Mouse (Mus musculus) fat pad, adult 2 months (tissue): Measurements from ENCODE around the gene Atp6v0e2.

Experiments used
- DNase-seq: peaks from one replicate; pipeline ENCODE4 v3.0.0-alpha.2; 2011; ENCODE audit warnings: low read depth, low spot score; ENCODE audit errors: extremely low read depth

The Atp6v0e2 gene

GRCm38 (mm10) chr6:48538841-48539737 lies 1.7 kb downstream of the Atp6v0e2 start:
- no peak for DNase-seq

GRCm38 (mm10) chr6:48539860-48540259 lies 2.4 kb downstream of the Atp6v0e2 start:
- DNase-seq: no peak

- DNase-seq: no peak
Observed at GRCm38 (mm10) chr6:48540721-48541120, 3.3 kb downstream of the Atp6v0e2 start.

GRCm38 (mm10) chr6:48541560-48542450 lies 4.4 kb downstream of the Atp6v0e2 start:
- no peak for DNase-seq

GRCm38 (mm10) chr6:48542631-48543030 lies 5.2 kb downstream of the Atp6v0e2 start:
- no peak for DNase-seq

GRCm38 (mm10) chr6:48545251-48545650 lies 7.8 kb downstream of the Atp6v0e2 start:
- no peak for DNase-seq

- DNase-seq: no peak
Observed at GRCm38 (mm10) chr6:48546271-48546670, 8.9 kb downstream of the Atp6v0e2 start.

- DNase-seq: no peak
Observed at GRCm38 (mm10) chr6:48546858-48547257, 9.4 kb downstream of the Atp6v0e2 start.

GRCm38 (mm10) chr6:48548314-48548713 lies 10.9 kb downstream of the Atp6v0e2 start:
- no peak for DNase-seq

GRCm38 (mm10) chr6:48552918-48553317 lies 15.5 kb downstream of the Atp6v0e2 start:
- no peak for DNase-seq

GRCm38 (mm10) chr6:48553819-48554218 lies 16.4 kb downstream of the Atp6v0e2 start:
- no peak for DNase-seq

GRCm38 (mm10) chr6:48554280-48555103 lies 17.1 kb downstream of the Atp6v0e2 start, which contains the start of gene Lrrc61:
Gene Lrrc61 (plus strand): TSS chr6:48554796.
- peak; percentile 45 for DNase-seq

- DNase-seq: no peak
Observed at GRCm38 (mm10) chr6:48555104-48555890, 17.9 kb downstream of the Atp6v0e2 start.

- DNase-seq: no peak
Observed at GRCm38 (mm10) chr6:48555956-48556355, 18.5 kb downstream of the Atp6v0e2 start.

GRCm38 (mm10) chr6:48565693-48566310 lies 28.4 kb downstream of the Atp6v0e2 start:
- no peak for DNase-seq

GRCm38 (mm10) chr6:48566312-48566711 lies 28.9 kb downstream of the Atp6v0e2 start:
- no peak for DNase-seq

- no peak for DNase-seq
Observed at GRCm38 (mm10) chr6:48568036-48568984, 30.9 kb downstream of the Atp6v0e2 start.

- DNase-seq: no peak
Observed at GRCm38 (mm10) chr6:48569065-48569807, 31.8 kb downstream of the Atp6v0e2 start.
